In genomic region chr1:175923848-175924787, GRCm38 (mm10) we compare ENCODE assay signal across 9 mouse cellular contexts. TPM values are rescaled to one million over a fixed set of nuclear protein-coding genes. Genes with fewer than 3 reads are reported as not detected.
DNase-seq lines count a peak whose midpoint lies in the region; ATAC-seq lines count a peak whose summit lies in the region.
"Had no signal": no experiment of that assay in that cellular context is flagged by ENCODE, and none has a peak within 500 bp of the region (broad histone marks: within the 10 kb centered on the region; RNA-seq: fewer than 3 reads in every experiment).

No protein-coding gene starts in this region.

- H3K9ac ChIP-seq in liver, embryonic 12.5 days: no peak overlapping the region
- no peak overlapping the region for H3K9ac ChIP-seq in intestine, embryonic 15.5 days

- H3K36me3 ChIP-seq in liver, embryonic 12.5 days: no peaks in the 10 kb centered on the region
- H3K36me3 ChIP-seq in intestine, embryonic 15.5 days: no peaks in the 10 kb centered on the region

- WGBS in liver, embryonic 12.5 days (ENCODE audit: insufficient replicate concordance): 35% methylated on average over 7 of the region's 7 CpGs
- WGBS in intestine, embryonic 15.5 days: 51% methylated on average over 7 of the region's 7 CpGs

- intact Hi-C loops in left cerebral cortex, postnatal 14 days (cut with DNase I): loop anchor here (2.0 to 5.0 kb wide), 3 partner anchors 252 to 882 kb away; no protein-coding TSS in a partner anchor

- no peaks in the 10 kb centered on the region for H3K4me1 ChIP-seq in liver, embryonic 12.5 days
- no peaks in the 10 kb centered on the region for H3K4me1 ChIP-seq in intestine, embryonic 15.5 days (replicated peaks)

- H3K27ac ChIP-seq in liver, embryonic 12.5 days: no peak overlapping the region
- H3K27ac ChIP-seq in intestine, embryonic 15.5 days: no peak overlapping the region

- no peak overlapping the region for H3K4me3 ChIP-seq in liver, embryonic 12.5 days
- no peak overlapping the region for H3K4me3 ChIP-seq in intestine, embryonic 15.5 days (replicated peaks)

- no peak for ATAC-seq in liver, embryonic 12.5 days
- ATAC-seq in intestine, embryonic 15.5 days: 0 out of 2 replicates have a peak, but pooled peaks have one; percentile 53
- ATAC-seq in monocyte, adult 5-6 weeks (replicated peaks; ENCODE audit: insufficient number of reproducible peaks, low FRiP score, low TSS enrichment, poor library complexity, severe bottlenecking): peak; percentile 62; the same call in 1 of the 2 replicates

- no peak overlapping the region for H3K4me2 ChIP-seq in liver, embryonic 12.5 days
- no peak overlapping the region for H3K4me2 ChIP-seq in intestine, embryonic 15.5 days (replicated peaks)

- H3K9me3 ChIP-seq in liver, embryonic 12.5 days (replicated peaks): no peaks in the 10 kb centered on the region
- H3K9me3 ChIP-seq in intestine, embryonic 15.5 days: no peaks in the 10 kb centered on the region

- DNase-seq in liver: peak; percentile 70
- DNase-seq in cerebellum, adult 9-10 months: peak; percentile 76
- peak; percentile 64 to 96 for DNase-seq in frontal cortex, adult 2 months (ENCODE audit: extremely low spot score in 1 of 2, low spot score in 1 of 2)
- peak; percentile 84 to 91 for DNase-seq in left cerebral cortex, postnatal 14 days (ENCODE audit: low spot score in 2 of 2)
- DNase-seq in spleen, postnatal 14 days (ENCODE audit: low spot score in 2 of 2): peak; percentile 15 to 66

- H3K27me3 ChIP-seq in liver, embryonic 12.5 days (replicated peaks): no peaks in the 10 kb centered on the region
- H3K27me3 ChIP-seq in intestine, embryonic 15.5 days (replicated peaks): no peaks in the 10 kb centered on the region

RNA-seq across cellular contexts. Expression of gene Gm38100, which starts 4.0 kb away (rescaled TPM):
- not detected in 2 replicates for polyA plus RNA-seq in liver, embryonic 12.5 days (2016; fragmentation: Nextera tagmentation; extraction: Ambion mirVana)
- not detected in 2 replicates for polyA plus RNA-seq in frontal cortex, adult 2 months (2012; rRNA removed)
- polyA plus RNA-seq in intestine, embryonic 15.5 days (2015; fragmentation: Nextera tagmentation; extraction: Ambion mirVana): not detected in 2 replicates
- not detected for total RNA-seq in left cerebral cortex, postnatal 14 days (2021)
- not detected in 3 replicates for total RNA-seq in monocyte, adult 5-6 weeks (2017)
- polyA plus RNA-seq: stomach, embryonic 14.5 days had no signal

RNA-seq across cellular contexts. Expression of gene Exo1, which starts 43.7 kb away (rescaled TPM):
- polyA plus RNA-seq in liver, embryonic 12.5 days (2016; fragmentation: Nextera tagmentation; extraction: Ambion mirVana): 76.5 and 78.4 TPM in 2 replicates
- polyA plus RNA-seq in frontal cortex, adult 2 months (2012; rRNA removed): 0.36 and 0.62 TPM in 2 replicates
- polyA plus RNA-seq in intestine, embryonic 15.5 days (2015; fragmentation: Nextera tagmentation; extraction: Ambion mirVana): 58.8 and 62.7 TPM in 2 replicates
- total RNA-seq in left cerebral cortex, postnatal 14 days (2021): 1 to 10 TPM; 1.2 to 1.7 TPM
- total RNA-seq in monocyte, adult 5-6 weeks (2017): 1.1 to 5.4 TPM (median 1.3 TPM) in 3 replicates

RNA-seq across cellular contexts. Expression of gene Rbm8a2, which starts 54.8 kb away (rescaled TPM):
- polyA plus RNA-seq in liver, embryonic 12.5 days (2016; fragmentation: Nextera tagmentation; extraction: Ambion mirVana): 0.39 and 0.60 TPM in 2 replicates
- polyA plus RNA-seq in frontal cortex, adult 2 months (2012; rRNA removed): 0.27 and 0.34 TPM in 2 replicates
- 0.33 and 0.74 TPM in 2 replicates for polyA plus RNA-seq in intestine, embryonic 15.5 days (2015; fragmentation: Nextera tagmentation; extraction: Ambion mirVana)
- total RNA-seq in left cerebral cortex, postnatal 14 days (2021): under 1 TPM in 1 of 2 experiments, not detected in 1; 0.26 TPM
- total RNA-seq in monocyte, adult 5-6 weeks (2017): 0.19 TPM in 1 of 3 replicates, not detected in the others

Comparison
In these comparisons a context has a peak if more than half of its experiments do, and no peak if none do; other contexts are left out.
1. RNA of gene Exo1, which starts 43.7 kb away (polyA plus RNA-seq): 76.5 to 78.4 TPM in liver, embryonic 12.5 days and 58.8 to 62.7 TPM in intestine, embryonic 15.5 days; 0.36 to 0.62 TPM in frontal cortex, adult 2 months; every median in the first group is over 10 times any median in the second.
2. Peak in every context shown above with its lines, with median percentiles within 50 percentile points of each other: DNase-seq.